Mouse (Mus musculus): ENCODE data around the gene Taf6. TPM values are rescaled to one million over a fixed set of nuclear protein-coding genes. Genes with fewer than 3 reads are reported as not detected.
"Not testable (repeated sequence)": the region's sequence is repeated elsewhere in the genome, so short reads cannot be mapped to it uniquely, and the experiment has no call there.

Gene Taf6
- polyA plus RNA-seq, 1 experiment from 2014 or later = 72.8 TPM

GRCm38 (mm10) chr5:138219864-138220263, 32.6 kb upstream of the Taf6 start:
- ATAC-seq (ENCODE audit: low FRiP score) = no peak

GRCm38 (mm10) chr5:138216632-138217031, 29.4 kb upstream of the Taf6 start:
- H3K4me3 ChIP-seq (replicated peaks; ENCODE audit: low read length); H3K27me3 ChIP-seq (ENCODE audit: control insufficient read depth, insufficient read depth, low read length); H3K36me3 ChIP-seq (replicated peaks; ENCODE audit: control insufficient read depth, insufficient read depth); H3K4me2 ChIP-seq (replicated peaks); H3K9me3 ChIP-seq (ENCODE audit: control insufficient read depth, low read length); H3K4me1 ChIP-seq (replicated peaks; ENCODE audit: control insufficient read depth, insufficient read depth, low read length); ATAC-seq (ENCODE audit: low FRiP score); H3K27ac ChIP-seq; DNase-seq (ENCODE audit: low spot score); H3K9ac ChIP-seq: not testable (repeated sequence)
- WGBS = 93% methylated on average over 13 of the region's 13 CpGs

More at GRCm38 (mm10) chr5:138219864-138220263, 32.6 kb upstream of the Taf6 start:
- 95% methylated on average over 2 of the region's 2 CpGs for WGBS
- no peaks in the 10 kb centered on the region for H3K36me3 ChIP-seq (replicated peaks; ENCODE audit: control insufficient read depth, insufficient read depth)
- H3K9me3 ChIP-seq (ENCODE audit: control insufficient read depth, low read length) = no peaks in the 10 kb centered on the region
- H3K27ac ChIP-seq = no peak overlapping the region
- no peaks in the 10 kb centered on the region for H3K4me1 ChIP-seq (replicated peaks; ENCODE audit: control insufficient read depth, insufficient read depth, low read length)
- H3K9ac ChIP-seq = no peak overlapping the region
- H3K4me3 ChIP-seq (replicated peaks; ENCODE audit: low read length) = no peak overlapping the region
- no peak overlapping the region for H3K4me2 ChIP-seq (replicated peaks)
- H3K27me3 ChIP-seq (ENCODE audit: control insufficient read depth, insufficient read depth, low read length) = no peaks in the 10 kb centered on the region
- DNase-seq (ENCODE audit: low spot score) = no peak

- no peak overlapping the region for H3K9ac ChIP-seq
These were observed 20.6 kb upstream of the Taf6 start for GRCm38 (mm10) chr5:138207873-138208272.

GRCm38 (mm10) chr5:138207253-138207652, 20.0 kb upstream of the Taf6 start:
- Histone ChIP-seq H3K4me1 (replicated peaks; ENCODE audit: control insufficient read depth, insufficient read depth, low read length) (no peaks in the 10 kb centered on the region), H3K9me3 (ENCODE audit: control insufficient read depth, low read length) (peaks cover 7% of the 10 kb centered on the region; the same call in 1 of the 2 replicates), H3K4me3 (replicated peaks; ENCODE audit: low read length) (no peak overlapping the region), H3K9ac (no peak overlapping the region), H3K27ac (no peak overlapping the region), H3K4me2 (replicated peaks) (no peak overlapping the region), H3K36me3 (replicated peaks; ENCODE audit: control insufficient read depth, insufficient read depth) (no peaks in the 10 kb centered on the region), H3K27me3 (ENCODE audit: control insufficient read depth, insufficient read depth, low read length) (no peaks in the 10 kb centered on the region)
- 85% methylated on average over 1 of the region's 1 CpGs for WGBS
- DNase-seq (ENCODE audit: low spot score) (no peak), ATAC-seq (ENCODE audit: low FRiP score) (no peak)

More at GRCm38 (mm10) chr5:138207873-138208272, 20.6 kb upstream of the Taf6 start:
- H3K4me2 ChIP-seq (replicated peaks) = no peak overlapping the region
- H3K36me3 ChIP-seq (replicated peaks; ENCODE audit: control insufficient read depth, insufficient read depth) = no peaks in the 10 kb centered on the region
- ATAC-seq (ENCODE audit: low FRiP score) (no peak), DNase-seq (ENCODE audit: low spot score) (no peak)
- H3K27ac ChIP-seq = no peak overlapping the region
- H3K9me3 ChIP-seq (ENCODE audit: control insufficient read depth, low read length) = peaks cover 7% of the 10 kb centered on the region; the same call in 1 of the 2 replicates
- no peak overlapping the region for H3K4me3 ChIP-seq (replicated peaks; ENCODE audit: low read length)
- no peaks in the 10 kb centered on the region for H3K27me3 ChIP-seq (ENCODE audit: control insufficient read depth, insufficient read depth, low read length)
- no peaks in the 10 kb centered on the region for H3K4me1 ChIP-seq (replicated peaks; ENCODE audit: control insufficient read depth, insufficient read depth, low read length)
- 84% methylated on average over 4 of the region's 4 CpGs for WGBS

- Histone ChIP-seq H3K4me2 (replicated peaks) (no peak overlapping the region), H3K9me3 (ENCODE audit: control insufficient read depth, low read length) (0 out of 2 replicates have a peak, but pooled peaks cover 3% of the 10 kb centered on the region), H3K4me3 (replicated peaks; ENCODE audit: low read length) (no peak overlapping the region), H3K4me1 (replicated peaks; ENCODE audit: control insufficient read depth, insufficient read depth, low read length) (no peaks in the 10 kb centered on the region), H3K27ac (no peak overlapping the region), H3K27me3 (ENCODE audit: control insufficient read depth, insufficient read depth, low read length) (no peaks in the 10 kb centered on the region), H3K36me3 (replicated peaks; ENCODE audit: control insufficient read depth, insufficient read depth) (no peaks in the 10 kb centered on the region), H3K9ac (no peak overlapping the region)
- no peak for DNase-seq (ENCODE audit: low spot score)
- no peak for ATAC-seq (ENCODE audit: low FRiP score)
- 77% methylated on average over 3 of the region's 3 CpGs for WGBS
These were observed 14.8 kb upstream of the Taf6 start for GRCm38 (mm10) chr5:138202086-138202485.

GRCm38 (mm10) chr5:138199576-138199975, 12.3 kb upstream of the Taf6 start:
- Histone ChIP-seq H3K9ac (no peak overlapping the region), H3K9me3 (ENCODE audit: control insufficient read depth, low read length) (no peaks in the 10 kb centered on the region), H3K27ac (no peak overlapping the region), H3K4me1 (replicated peaks; ENCODE audit: control insufficient read depth, insufficient read depth, low read length) (0 out of 2 replicates have a peak, but pooled peaks cover 3% of the 10 kb centered on the region), H3K4me2 (replicated peaks) (no peak overlapping the region), H3K27me3 (ENCODE audit: control insufficient read depth, insufficient read depth, low read length) (no peaks in the 10 kb centered on the region), H3K36me3 (replicated peaks; ENCODE audit: control insufficient read depth, insufficient read depth) (no peaks in the 10 kb centered on the region), H3K4me3 (replicated peaks; ENCODE audit: low read length) (no peak overlapping the region)
- peak; percentile 45 for DNase-seq (ENCODE audit: low spot score)
- 13% methylated on average over 1 of the region's 1 CpGs for WGBS
- ATAC-seq (ENCODE audit: low FRiP score) = no peak

- ATAC-seq (ENCODE audit: low FRiP score) (no peak), DNase-seq (ENCODE audit: low spot score) (no peak)
- Histone ChIP-seq H3K36me3 (replicated peaks; ENCODE audit: control insufficient read depth, insufficient read depth) (peaks cover 22% of the 10 kb centered on the region), H3K9ac (peak overlapping the region; percentile 96), H3K27ac (peak overlapping the region; percentile 91; the same call in 1 of the 2 replicates), H3K9me3 (ENCODE audit: control insufficient read depth, low read length) (no peaks in the 10 kb centered on the region), H3K4me1 (replicated peaks; ENCODE audit: control insufficient read depth, insufficient read depth, low read length) (0 out of 2 replicates have a peak, but pooled peaks cover 3% of the 10 kb centered on the region), H3K4me2 (replicated peaks) (peak overlapping the region; percentile 98), H3K27me3 (ENCODE audit: control insufficient read depth, insufficient read depth, low read length) (no peaks in the 10 kb centered on the region), H3K4me3 (replicated peaks; ENCODE audit: low read length) (peak overlapping the region; percentile 89)
- WGBS = 74% methylated on average over 7 of the region's 7 CpGs
These were observed 8.2 kb upstream of the Taf6 start for GRCm38 (mm10) chr5:138195463-138195862.

- ATAC-seq (ENCODE audit: low FRiP score) = peak; percentile 77
- H3K4me3 ChIP-seq (replicated peaks; ENCODE audit: low read length) = peak overlapping the region; percentile 89
- no peaks in the 10 kb centered on the region for H3K27me3 ChIP-seq (ENCODE audit: control insufficient read depth, insufficient read depth, low read length)
- H3K4me1 ChIP-seq (replicated peaks; ENCODE audit: control insufficient read depth, insufficient read depth, low read length) = 0 out of 2 replicates have a peak, but pooled peaks cover 3% of the 10 kb centered on the region
- H3K27ac ChIP-seq = peak overlapping the region; percentile 91
- WGBS = 1% methylated on average over 29 of the region's 29 CpGs
- peaks cover 27% of the 10 kb centered on the region for H3K36me3 ChIP-seq (replicated peaks; ENCODE audit: control insufficient read depth, insufficient read depth)
- peak overlapping the region; percentile 96 for H3K9ac ChIP-seq
- H3K4me2 ChIP-seq (replicated peaks) = peak overlapping the region; percentile 98
- DNase-seq (ENCODE audit: low spot score) = peak; percentile 51
- no peaks in the 10 kb centered on the region for H3K9me3 ChIP-seq (ENCODE audit: control insufficient read depth, low read length)
These were observed 7.6 kb upstream of the Taf6 start for GRCm38 (mm10) chr5:138194755-138195345.

- H3K9me3 ChIP-seq (ENCODE audit: control insufficient read depth, low read length) = no peaks in the 10 kb centered on the region
- peak within 1 kb of the TSS; percentile 96 for H3K9ac ChIP-seq
- peaks cover 29% of the 10 kb centered on the region for H3K36me3 ChIP-seq (replicated peaks; ENCODE audit: control insufficient read depth, insufficient read depth)
- peak within 1 kb of the TSS; percentile 91 for H3K27ac ChIP-seq
- 7% methylated on average over 54 of the region's 54 CpGs for WGBS
- H3K4me3 ChIP-seq (replicated peaks; ENCODE audit: low read length) = peak within 1 kb of the TSS; percentile 89
- H3K4me1 ChIP-seq (replicated peaks; ENCODE audit: control insufficient read depth, insufficient read depth, low read length) = 0 out of 2 replicates have a peak, but pooled peaks cover 3% of the 10 kb centered on the region
- ATAC-seq (ENCODE audit: low FRiP score) = peak; percentile 83
- peak; percentile 85 for DNase-seq (ENCODE audit: low spot score)
- H3K27me3 ChIP-seq (ENCODE audit: control insufficient read depth, insufficient read depth, low read length) = no peaks in the 10 kb centered on the region
- H3K4me2 ChIP-seq (replicated peaks) = peak within 1 kb of the TSS; percentile 98
These were observed 6.8 kb upstream of the Taf6 start, which contains the start of gene Mblac1 for GRCm38 (mm10) chr5:138193771-138194727. Mblac1 (plus strand) TSS chr5:138194314.

Data from hindbrain, embryonic 14.5 days (tissue).